Mouse (Mus musculus) brown adipose tissue, adult 24 weeks (tissue): ENCODE results near the gene Nr1h4. TPM values are rescaled to one million over a fixed set of nuclear protein-coding genes. Genes with fewer than 3 reads are reported as not detected.

Source experiments
- H3K27ac ChIP-seq: fragments of 200-500 bp; replicated peaks from 2 replicates; pipeline ENCODE4 v1.5.1; 2012; ENCODE audit warnings: low read depth, mild to moderate bottlenecking, low read length
- H3K4me1 ChIP-seq: fragments of 200-500 bp; 2 replicates; pipeline ENCODE4 v1.6.1; 2012; ENCODE audit warnings: low read length, mixed read lengths; ENCODE audit not compliant: control insufficient read depth, insufficient read depth, insufficient read length
- H3K4me3 ChIP-seq: fragments of 200-500 bp; 2 replicates; pipeline ENCODE4 v1.5.1; 2012; ENCODE audit warnings: low read depth, mild to moderate bottlenecking, low read length, moderate library complexity; ENCODE audit not compliant: insufficient read depth
- polyA plus RNA-seq: library from polyadenylated mRNA; stranded (reverse); fragments of >200 nt; gene quantifications from 2 replicates; pipeline ENCODE4 v1.2.4, GENCODE M21; 2012; ENCODE audit not compliant: missing spikeins, insufficient read depth, insufficient read length

Gene Nr1h4
- polyA plus RNA-seq, 1 experiment = 0.67 TPM

- H3K27ac ChIP-seq = no peak overlapping the region
- no peaks in the 10 kb centered on the region for H3K4me1 ChIP-seq
- no peak overlapping the region for H3K4me3 ChIP-seq
Observed at GRCm38 (mm10) chr10:89437996-89438395, 95.4 kb downstream of the Nr1h4 start.

DNA sequence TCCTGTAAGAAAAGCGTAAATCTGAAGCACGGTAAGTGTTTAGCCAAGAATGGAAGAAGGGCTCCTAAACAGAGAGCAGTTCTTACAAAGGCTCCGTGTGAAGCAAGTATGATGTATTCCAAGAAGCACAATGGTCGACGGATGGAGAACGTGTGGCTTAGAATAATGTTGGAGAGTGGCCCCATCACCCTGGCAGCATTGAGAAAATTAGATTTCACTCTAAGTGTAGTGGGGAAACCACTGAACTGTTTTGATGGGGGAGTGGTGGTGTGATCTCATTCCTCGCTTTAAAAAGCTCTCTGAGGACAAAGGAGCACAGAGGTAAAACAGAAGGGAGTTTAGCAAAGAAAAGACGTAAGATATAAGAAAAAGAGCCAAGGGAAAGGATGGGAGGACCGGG is 95.9 kb downstream of the Nr1h4 start:
- Histone ChIP-seq H3K4me3 (no peak overlapping the region), H3K4me1 (no peaks in the 10 kb centered on the region), H3K27ac (no peak overlapping the region)

GRCm38 (mm10) chr10:89435920-89436319 is 97.5 kb downstream of the Nr1h4 start:
- H3K4me1 ChIP-seq = no peaks in the 10 kb centered on the region
- no peak overlapping the region for H3K4me3 ChIP-seq
- H3K27ac ChIP-seq = no peak overlapping the region

- no peaks in the 10 kb centered on the region for H3K4me1 ChIP-seq
- H3K4me3 ChIP-seq = no peak overlapping the region
- H3K27ac ChIP-seq = no peak overlapping the region
Observed at GRCm38 (mm10) chr10:89435413-89435812, 98.0 kb downstream of the Nr1h4 start.

DNA sequence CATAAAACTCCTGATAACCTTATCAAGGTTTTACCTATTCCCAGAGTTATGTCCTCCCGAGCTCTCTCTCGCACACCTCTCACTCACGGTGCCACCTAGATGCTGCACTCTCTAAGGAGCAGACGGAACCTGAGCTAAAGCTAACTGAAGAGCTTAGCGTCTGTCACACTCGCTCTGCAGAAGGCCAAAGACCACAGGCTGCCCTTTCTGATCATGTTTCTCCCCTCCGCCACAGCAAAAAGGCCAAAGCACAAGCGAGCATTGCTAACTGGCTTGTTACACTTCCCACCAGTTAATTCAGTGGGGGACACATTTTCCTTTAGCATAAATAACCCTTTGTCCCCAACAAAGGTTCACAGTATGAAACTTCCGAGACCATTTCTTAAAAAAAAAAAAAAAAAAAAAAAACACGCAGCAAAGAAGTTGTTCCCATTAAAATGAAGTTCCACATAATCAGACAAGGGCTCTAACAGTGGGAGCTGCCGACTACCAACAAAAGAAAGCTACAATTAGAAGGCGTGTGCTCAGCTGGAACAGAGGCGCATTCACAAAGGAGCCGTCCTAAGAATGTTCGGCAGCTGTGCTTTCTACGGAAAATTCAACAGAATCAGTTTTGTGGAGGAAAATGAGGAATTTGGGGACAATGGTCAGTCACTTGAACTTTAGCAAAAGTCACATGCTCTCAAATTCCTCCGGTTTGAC is 98.7 kb downstream of the Nr1h4 start:
- Histone ChIP-seq H3K4me1 (no peaks in the 10 kb centered on the region), H3K4me3 (no peak overlapping the region), H3K27ac (no peak overlapping the region)

DNA sequence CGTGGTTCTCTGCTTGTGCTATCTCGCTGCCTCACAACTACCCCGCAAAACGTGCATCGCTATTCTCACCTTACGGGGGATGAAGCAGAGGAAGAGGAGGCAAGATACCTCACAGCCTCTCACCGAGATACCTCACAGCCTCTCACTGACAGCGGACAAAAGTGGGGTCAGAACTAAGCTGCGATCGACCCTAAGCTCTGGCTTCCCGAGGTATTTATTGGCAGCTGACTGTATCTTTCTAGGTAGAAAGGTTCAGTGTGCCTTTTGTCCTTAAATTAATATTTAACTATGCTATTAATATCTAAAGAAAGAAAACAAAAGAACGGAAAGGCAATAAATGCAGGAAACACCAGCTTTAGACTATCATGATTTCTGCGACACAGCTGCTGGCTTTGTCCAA is 100.6 kb downstream of the Nr1h4 start:
- Histone ChIP-seq H3K4me3 (no peak overlapping the region), H3K4me1 (no peaks in the 10 kb centered on the region), H3K27ac (no peak overlapping the region)

- H3K4me1 ChIP-seq = no peaks in the 10 kb centered on the region
- no peak overlapping the region for H3K4me3 ChIP-seq
- H3K27ac ChIP-seq = no peak overlapping the region
Observed at GRCm38 (mm10) chr10:89430751-89431150, 102.6 kb downstream of the Nr1h4 start.

DNA sequence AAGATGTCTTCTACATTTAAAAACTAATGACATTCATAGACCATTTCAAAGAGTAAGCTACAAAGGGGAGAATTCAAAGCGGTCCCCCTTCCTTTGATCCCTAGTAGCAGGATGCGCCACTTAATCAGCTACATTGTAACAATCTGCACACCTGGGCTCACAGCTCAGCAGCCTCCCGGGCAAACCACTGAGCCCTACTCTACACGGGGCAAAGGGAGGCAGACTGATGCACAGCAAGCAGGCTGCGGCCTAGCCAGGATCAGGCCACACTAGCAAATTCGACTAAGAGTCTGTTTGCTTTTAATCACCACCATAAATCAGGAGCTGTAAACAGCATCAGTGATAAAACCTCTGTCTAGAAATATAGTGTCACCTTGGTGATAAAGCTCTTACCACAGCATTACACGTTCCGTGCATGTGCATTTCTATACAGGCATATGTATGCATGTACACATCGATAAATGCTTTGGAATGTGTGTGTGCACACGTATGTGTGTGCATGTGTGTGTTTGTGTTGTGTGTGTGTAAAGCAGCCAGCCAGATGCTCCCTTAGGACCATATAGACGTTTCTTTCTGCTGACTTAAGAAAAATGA is 108.5 kb downstream of the Nr1h4 start:
- Histone ChIP-seq H3K4me1 (no peaks in the 10 kb centered on the region), H3K27ac (no peak overlapping the region), H3K4me3 (no peak overlapping the region)

DNA sequence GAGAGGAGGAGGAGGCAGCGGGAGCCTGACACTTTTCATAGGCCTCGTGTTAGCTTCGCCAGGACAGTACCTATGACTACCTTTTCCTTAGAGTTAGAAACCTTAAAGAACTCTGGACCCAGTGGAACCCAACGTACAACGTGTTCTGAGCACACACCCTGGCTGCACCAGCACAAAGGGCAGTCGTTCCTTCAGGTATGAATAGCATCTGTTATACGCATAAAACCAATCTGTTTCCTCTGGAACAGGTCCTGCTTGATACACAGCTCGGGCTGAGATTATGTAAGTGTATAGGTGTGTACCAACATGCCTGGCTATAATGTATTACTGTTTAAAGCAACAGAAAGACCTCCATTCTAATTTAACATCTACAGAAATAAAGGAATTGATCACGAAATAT is 109.2 kb downstream of the Nr1h4 start:
- H3K4me3 ChIP-seq = no peak overlapping the region
- H3K27ac ChIP-seq = no peak overlapping the region
- H3K4me1 ChIP-seq = no peaks in the 10 kb centered on the region

DNA sequence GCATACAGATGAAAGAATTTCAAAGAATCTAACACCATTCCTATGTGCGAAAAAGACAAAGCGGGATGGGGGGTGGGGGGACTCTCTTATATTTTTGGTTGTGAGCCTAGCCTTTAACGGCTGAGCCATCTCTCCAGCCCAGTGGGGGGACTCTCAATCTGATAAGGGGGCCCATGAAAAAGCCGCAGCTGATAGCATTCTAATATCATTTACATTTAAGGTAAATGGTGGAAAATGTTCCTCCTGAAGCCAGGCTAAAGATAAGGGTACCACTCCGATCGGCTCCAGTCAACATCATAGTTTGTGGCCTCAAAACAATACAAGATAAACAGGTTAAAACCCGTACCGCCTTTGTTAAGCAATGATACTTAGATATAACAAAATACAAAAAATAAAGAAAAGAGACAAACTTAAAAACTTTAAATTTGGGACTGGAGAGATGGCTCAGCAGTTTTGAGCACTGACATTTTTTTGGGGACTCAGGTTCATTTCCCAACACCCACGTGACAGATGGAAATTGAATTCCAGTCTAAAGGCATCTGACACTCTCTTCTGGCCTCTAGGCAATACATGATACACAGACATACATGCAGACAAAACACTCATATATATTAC is 110.1 kb downstream of the Nr1h4 start:
- H3K27ac ChIP-seq = no peak overlapping the region
- H3K4me1 ChIP-seq = no peaks in the 10 kb centered on the region
- no peak overlapping the region for H3K4me3 ChIP-seq

DNA sequence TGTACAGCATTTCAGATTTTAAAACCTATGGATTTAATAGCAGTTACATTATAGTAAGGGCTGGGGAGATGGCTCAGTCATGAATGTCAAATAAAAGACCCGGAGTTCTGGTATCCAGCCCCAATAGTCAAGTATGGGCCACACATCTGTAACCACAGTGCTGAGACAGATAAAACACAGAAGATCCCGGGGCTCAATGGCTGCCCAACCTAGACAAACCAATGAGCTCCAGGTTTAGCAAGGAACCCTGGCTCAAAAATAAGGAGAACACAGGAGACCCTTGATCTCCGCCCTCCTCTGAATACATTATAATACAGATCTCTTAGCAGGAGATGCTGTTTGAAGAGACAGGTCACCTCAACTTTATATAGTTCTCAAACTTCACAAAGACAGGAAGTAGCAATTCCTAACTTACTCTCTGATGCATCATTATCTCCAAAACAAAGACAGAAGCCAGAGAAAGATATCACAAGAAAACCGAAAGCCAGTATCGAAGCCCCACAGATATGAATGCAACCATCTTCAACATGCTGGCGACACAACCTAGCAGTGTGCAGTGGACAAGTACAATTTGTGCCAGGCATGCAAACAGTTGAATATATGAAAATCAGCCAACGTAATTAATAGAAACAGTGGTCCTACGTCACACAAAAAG is 110.8 kb downstream of the Nr1h4 start:
- Histone ChIP-seq H3K4me1 (no peaks in the 10 kb centered on the region), H3K4me3 (no peak overlapping the region), H3K27ac (no peak overlapping the region)

GRCm38 (mm10) chr10:89417966-89418365 is 115.4 kb downstream of the Nr1h4 start:
- no peak overlapping the region for H3K4me3 ChIP-seq
- H3K27ac ChIP-seq = no peak overlapping the region
- H3K4me1 ChIP-seq = no peaks in the 10 kb centered on the region

- Histone ChIP-seq H3K27ac (no peak overlapping the region), H3K4me3 (no peak overlapping the region), H3K4me1 (no peaks in the 10 kb centered on the region)
Observed at GRCm38 (mm10) chr10:89415478-89415877, 117.9 kb downstream of the Nr1h4 start.

- Histone ChIP-seq H3K4me1 (no peaks in the 10 kb centered on the region), H3K27ac (no peak overlapping the region), H3K4me3 (no peak overlapping the region)
Observed at GRCm38 (mm10) chr10:89407551-89407950, 125.8 kb downstream of the Nr1h4 start.

DNA sequence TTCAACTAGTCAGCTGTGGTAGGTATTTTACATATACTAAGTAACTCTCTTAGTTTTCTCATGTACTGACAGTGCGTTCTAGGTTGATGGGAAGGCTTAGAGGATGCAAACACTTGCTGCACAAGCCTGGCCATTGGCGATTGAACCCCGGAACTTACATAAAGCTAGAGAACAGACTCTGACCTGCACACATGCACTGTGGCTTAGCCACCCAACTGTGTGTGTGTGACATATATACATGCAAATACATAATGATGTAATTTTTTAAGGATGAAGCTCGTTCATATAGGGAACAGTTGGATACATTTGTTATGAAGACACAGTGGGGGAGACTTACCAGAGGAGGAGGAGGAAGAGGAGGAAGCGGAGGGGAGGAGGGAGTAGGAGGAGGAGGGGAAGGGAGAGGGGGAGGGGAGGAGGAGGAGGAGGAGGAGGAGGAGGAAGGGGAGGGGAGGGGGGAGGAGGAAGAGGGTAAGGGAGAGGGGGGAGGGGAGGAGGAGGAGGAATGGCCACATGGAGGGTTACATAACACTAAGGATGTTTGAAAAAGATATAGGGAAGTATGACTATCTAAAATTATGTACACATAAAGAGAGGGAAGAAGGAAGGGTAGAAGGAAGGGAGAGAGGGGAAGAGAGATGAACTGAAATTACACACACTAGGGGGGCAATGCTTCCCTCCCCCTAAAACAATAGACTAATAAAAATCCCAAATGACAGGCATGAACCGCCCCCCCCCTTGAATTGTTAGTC is 126.5 kb downstream of the Nr1h4 start:
- no peak overlapping the region for H3K4me3 ChIP-seq
- H3K4me1 ChIP-seq = no peaks in the 10 kb centered on the region
- no peak overlapping the region for H3K27ac ChIP-seq
